Mouse (Mus musculus) thymus, postnatal 25 days (tissue): ENCODE data around the gene Cdc25b.
"Not testable (repeated sequence)": the region's sequence is repeated elsewhere in the genome, so short reads cannot be mapped to it uniquely, and the experiment has no call there.

Source experiments
- DNase-seq: peaks from one replicate; pipeline ENCODE4 v3.0.0; 2022

The Cdc25b gene

GRCm38 (mm10) chr2:131196606-131197316 lies 10.0 kb downstream of the Cdc25b start:
- DNase-seq: no peak

- no peak for DNase-seq
These were observed 14.0 kb downstream of the Cdc25b start for GRCm38 (mm10) chr2:131200710-131201109.

GRCm38 (mm10) chr2:131201262-131201661 lies 14.5 kb downstream of the Cdc25b start:
- DNase-seq: no peak

- DNase-seq: no peak
These were observed 17.2 kb downstream of the Cdc25b start for GRCm38 (mm10) chr2:131203816-131204409.

- DNase-seq: peak; percentile 24
These were observed 17.7 kb downstream of the Cdc25b start for GRCm38 (mm10) chr2:131204410-131204981.

GRCm38 (mm10) chr2:131205521-131206182 lies 18.9 kb downstream of the Cdc25b start:
- DNase-seq: no peak

- DNase-seq: no peak
These were observed 20.0 kb downstream of the Cdc25b start, which contains the start of gene Ap5s1 for GRCm38 (mm10) chr2:131206778-131207177. Gene Ap5s1 (plus strand): TSS chr2:131207078.

GRCm38 (mm10) chr2:131208356-131208755 lies 21.6 kb downstream of the Cdc25b start:
- no peak for DNase-seq

GRCm38 (mm10) chr2:131209125-131209795 lies 22.5 kb downstream of the Cdc25b start:
- no peak for DNase-seq

- DNase-seq: peak; percentile 93
These were observed 23.4 kb downstream of the Cdc25b start for GRCm38 (mm10) chr2:131209969-131210792.

- DNase-seq: no peak
These were observed 24.4 kb downstream of the Cdc25b start for GRCm38 (mm10) chr2:131211026-131211615.

- no peak for DNase-seq
These were observed 27.0 kb downstream of the Cdc25b start for GRCm38 (mm10) chr2:131213773-131214172.

- DNase-seq: no peak
These were observed 29.5 kb downstream of the Cdc25b start for GRCm38 (mm10) chr2:131215941-131216858.

GRCm38 (mm10) chr2:131220030-131220429 lies 33.3 kb downstream of the Cdc25b start:
- no peak for DNase-seq

GRCm38 (mm10) chr2:131221853-131222515 lies 35.2 kb downstream of the Cdc25b start:
- no peak for DNase-seq

- DNase-seq: no peak
These were observed 35.8 kb downstream of the Cdc25b start for GRCm38 (mm10) chr2:131222562-131222961.

GRCm38 (mm10) chr2:131223569-131223968 lies 36.8 kb downstream of the Cdc25b start:
- DNase-seq: no peak

- DNase-seq: no peak
These were observed 38.4 kb downstream of the Cdc25b start for GRCm38 (mm10) chr2:131225178-131225577.

GRCm38 (mm10) chr2:131226669-131227068 lies 39.9 kb downstream of the Cdc25b start:
- not testable (repeated sequence) for DNase-seq

- DNase-seq: no peak
These were observed 40.5 kb downstream of the Cdc25b start for GRCm38 (mm10) chr2:131227243-131227642.
